Mouse (Mus musculus) embryonic facial prominence, embryonic 15.5 days (tissue): ENCODE results near the gene Acad10. TPM values are rescaled to one million over a fixed set of nuclear protein-coding genes. Genes with fewer than 3 reads are reported as not detected.
A peak's percentile ranks its signal among the peaks of the same experiment; 100 is the strongest.
"Not testable (repeated sequence)": the region's sequence is repeated elsewhere in the genome, so short reads cannot be mapped to it uniquely, and the experiment has no call there.

ENCODE experiments used
- ATAC-seq: fragments of 200-750 bp; cut with Nextera tagmentation; 2 replicates; pipeline ENCODE4 v1.8.0; 2017; ENCODE audit warnings: low read depth, moderate TSS enrichment; ENCODE audit not compliant: insufficient number of reproducible peaks, low FRiP score, low TSS enrichment
- H3K27ac ChIP-seq: fragments of 300-500 bp; sonication (generic); replicated peaks from 2 replicates; pipeline ENCODE4 v1.5.1; 2015; ENCODE audit warnings: mild to moderate bottlenecking, inconsistent platforms
- H3K27me3 ChIP-seq: fragments of 300-500 bp; sonication (generic); 2 replicates; pipeline ENCODE4 v1.6.1; 2015; ENCODE audit warnings: inconsistent platforms
- H3K36me3 ChIP-seq: fragments of 300-500 bp; sonication (generic); 2 replicates; pipeline ENCODE4 v1.6.1; 2015; ENCODE audit warnings: mild to moderate bottlenecking, inconsistent platforms
- H3K4me1 ChIP-seq: fragments of 300-500 bp; sonication (generic); 2 replicates; pipeline ENCODE4 v1.6.1; 2015; ENCODE audit warnings: inconsistent platforms
- H3K4me2 ChIP-seq: fragments of 300-500 bp; sonication (generic); replicated peaks from 2 replicates; pipeline ENCODE4 v1.6.1; 2015; ENCODE audit warnings: mild to moderate bottlenecking, inconsistent platforms
- H3K4me3 ChIP-seq: fragments of 300-500 bp; sonication (generic); replicated peaks from 2 replicates; pipeline ENCODE4 v1.5.1; 2015; ENCODE audit warnings: mild to moderate bottlenecking, inconsistent platforms
- H3K9ac ChIP-seq: fragments of 300-500 bp; sonication (generic); 2 replicates; pipeline ENCODE4 v1.6.1; 2015; ENCODE audit warnings: inconsistent platforms
- H3K9me3 ChIP-seq: fragments of 300-500 bp; sonication (generic); replicated peaks from 2 replicates; pipeline ENCODE4 v1.6.1; 2016; ENCODE audit warnings: inconsistent platforms
- WGBS: fragments of 180-500 bp; shearing (Covaris S2); methylation state at CpG from one replicate; pipeline ENCODE4 v1.1.7; 2015; 5-methylcytosine and 5-hydroxymethylcytosine counted together
- polyA plus RNA-seq: library from polyadenylated mRNA; unstranded; fragments of >200 nt; fragmentation: Nextera tagmentation; extraction: Ambion mirVana; gene quantifications from 2 replicates; pipeline ENCODE4 v1.2.1, GENCODE M21; 2015

Gene Acad10
- 2.8 and 3.4 TPM in 2 replicates for polyA plus RNA-seq

DNA sequence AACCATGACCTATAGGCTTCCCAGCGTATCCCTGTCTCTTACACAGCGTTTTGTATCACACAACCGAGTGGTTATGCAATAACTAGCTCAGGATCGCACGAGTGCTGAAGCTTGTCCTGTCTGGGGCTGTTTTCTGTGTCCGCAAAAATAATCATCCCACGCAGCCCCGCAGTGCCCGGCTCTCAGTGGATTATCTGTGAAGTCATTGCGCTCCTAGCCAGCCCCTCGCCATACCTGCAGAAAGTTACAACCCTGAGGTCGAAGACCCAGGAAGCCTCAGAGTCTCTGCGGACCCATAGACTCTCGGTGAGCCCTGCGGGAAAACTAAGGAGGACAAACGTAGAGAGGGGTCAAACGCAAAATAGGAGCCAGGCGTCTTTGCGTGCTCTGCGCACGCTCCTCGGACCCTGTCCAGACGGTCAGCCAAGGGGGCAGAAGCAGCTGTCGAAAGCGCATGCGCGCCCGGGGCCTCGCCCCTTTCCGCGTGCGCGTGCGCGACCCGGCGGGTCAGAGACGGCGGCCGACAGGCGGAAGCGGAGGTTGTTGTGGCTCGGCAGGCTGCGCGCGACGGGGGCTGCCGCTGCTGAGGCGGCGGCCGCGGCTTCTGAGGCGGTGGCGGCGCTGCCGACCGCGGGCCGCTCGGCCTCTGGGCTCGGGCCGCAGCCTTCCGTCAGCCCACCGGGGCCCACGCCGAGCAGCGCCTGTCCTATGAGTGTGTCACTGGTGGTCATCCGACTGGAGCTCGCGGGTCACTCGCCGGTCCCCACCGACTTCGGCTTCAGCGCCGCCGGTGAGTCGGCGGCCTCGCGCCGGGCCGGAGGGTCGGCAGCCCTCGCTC, at the start of gene Acad10, which contains the start of gene Brap:
TSS of gene Acad10 (minus strand) at position 456 of the 838 bp plus-strand sequence.
TSS of gene Brap (plus strand) at position 505 of the 838 bp plus-strand sequence.
- H3K27ac ChIP-seq = peak within 1 kb of the TSS; percentile 77
- under 1% methylated on average over 85 of the region's 85 CpGs for WGBS
- H3K36me3 ChIP-seq = peaks cover 22% of the 10 kb centered on the region

DNA sequence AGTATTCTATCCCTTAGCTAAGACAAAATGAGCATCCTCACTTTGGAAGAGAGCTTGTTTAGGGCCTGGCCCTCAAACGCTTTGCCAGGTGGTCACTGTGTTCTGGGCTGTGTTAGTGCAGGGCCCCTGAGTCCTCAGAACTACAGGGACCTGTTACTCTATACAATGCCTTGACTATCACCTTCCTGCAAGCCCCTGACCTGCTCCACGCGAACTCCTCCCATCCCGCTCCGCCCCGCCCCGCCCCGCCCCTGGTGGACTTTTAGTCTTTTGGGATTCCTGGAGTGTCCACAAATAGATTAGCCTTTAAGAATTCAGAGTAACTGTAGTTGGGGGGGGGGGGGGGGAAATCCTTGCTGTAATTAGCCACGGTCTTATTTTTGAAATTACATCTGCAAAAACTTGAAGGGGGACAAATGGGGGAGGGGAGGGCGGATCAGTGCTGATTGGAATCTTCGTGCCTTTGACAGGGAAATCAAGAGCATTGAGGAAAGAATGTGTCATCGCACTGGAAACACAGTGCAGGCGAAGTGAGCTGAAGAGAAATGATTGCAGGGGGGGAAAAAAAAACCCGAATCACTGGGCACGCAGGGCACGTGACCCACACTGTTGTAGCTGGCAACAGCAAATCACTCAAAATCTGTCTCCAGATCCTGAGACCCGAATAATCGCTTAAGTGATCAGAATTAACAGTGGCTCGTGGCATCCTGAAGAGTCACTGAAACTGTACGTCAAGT, 44.4 kb upstream of the Acad10 start:
- 7% methylated on average over 20 of the region's 20 CpGs for WGBS
- Histone ChIP-seq H3K36me3 (no peaks in the 10 kb centered on the region), H3K4me1 (peaks cover 8% of the 10 kb centered on the region; the same call in 1 of the 2 replicates), H3K4me2 (peak overlapping the region; percentile 49), H3K9ac (no peak overlapping the region), H3K27ac (no peak overlapping the region), H3K4me3 (peak overlapping the region; percentile 28), H3K27me3 (no peaks in the 10 kb centered on the region), H3K9me3 (no peaks in the 10 kb centered on the region)
- no peak for ATAC-seq

More for the DNA sequence above, at the start of gene Acad10, which contains the start of gene Brap:
- Histone ChIP-seq H3K4me1 (peaks cover 18% of the 10 kb centered on the region), H3K4me2 (peak within 1 kb of the TSS; percentile 66), H3K27me3 (no peaks in the 10 kb centered on the region), H3K4me3 (peak within 1 kb of the TSS; percentile 93), H3K9me3 (no peaks in the 10 kb centered on the region), H3K9ac (peak within 1 kb of the TSS; percentile 91)
- ATAC-seq = peak; percentile 77

DNA sequence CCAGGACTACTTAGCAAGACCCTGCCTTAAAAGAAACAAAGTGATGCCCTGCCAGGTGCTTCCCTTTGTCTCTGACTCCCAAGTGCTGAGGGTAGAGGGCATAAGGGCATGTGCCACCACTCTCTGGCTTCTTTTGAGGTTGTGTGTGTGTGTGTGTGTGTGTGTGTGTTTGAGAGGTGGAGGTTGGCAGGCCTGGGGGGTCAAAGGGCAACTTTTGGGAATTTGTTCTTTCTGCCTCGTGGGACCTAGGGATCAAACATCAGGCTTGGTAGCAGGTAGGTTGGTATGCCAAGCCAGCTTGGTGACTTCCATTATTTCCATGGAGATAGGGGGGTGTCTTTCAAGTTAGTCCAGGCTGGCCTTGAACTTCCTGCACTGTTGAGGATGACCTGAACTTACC, 43.0 kb upstream of the Acad10 start:
- no peak overlapping the region for H3K9ac ChIP-seq
- no peak overlapping the region for H3K4me3 ChIP-seq
- ATAC-seq = no peak
- WGBS = 52% methylated on average over 1 of the region's 1 CpGs
- H3K27ac ChIP-seq = no peak overlapping the region
- H3K36me3 ChIP-seq = no peaks in the 10 kb centered on the region
- no peaks in the 10 kb centered on the region for H3K9me3 ChIP-seq
- no peak overlapping the region for H3K4me2 ChIP-seq
- no peaks in the 10 kb centered on the region for H3K27me3 ChIP-seq
- peaks cover 8% of the 10 kb centered on the region; the same call in 1 of the 2 replicates for H3K4me1 ChIP-seq

DNA sequence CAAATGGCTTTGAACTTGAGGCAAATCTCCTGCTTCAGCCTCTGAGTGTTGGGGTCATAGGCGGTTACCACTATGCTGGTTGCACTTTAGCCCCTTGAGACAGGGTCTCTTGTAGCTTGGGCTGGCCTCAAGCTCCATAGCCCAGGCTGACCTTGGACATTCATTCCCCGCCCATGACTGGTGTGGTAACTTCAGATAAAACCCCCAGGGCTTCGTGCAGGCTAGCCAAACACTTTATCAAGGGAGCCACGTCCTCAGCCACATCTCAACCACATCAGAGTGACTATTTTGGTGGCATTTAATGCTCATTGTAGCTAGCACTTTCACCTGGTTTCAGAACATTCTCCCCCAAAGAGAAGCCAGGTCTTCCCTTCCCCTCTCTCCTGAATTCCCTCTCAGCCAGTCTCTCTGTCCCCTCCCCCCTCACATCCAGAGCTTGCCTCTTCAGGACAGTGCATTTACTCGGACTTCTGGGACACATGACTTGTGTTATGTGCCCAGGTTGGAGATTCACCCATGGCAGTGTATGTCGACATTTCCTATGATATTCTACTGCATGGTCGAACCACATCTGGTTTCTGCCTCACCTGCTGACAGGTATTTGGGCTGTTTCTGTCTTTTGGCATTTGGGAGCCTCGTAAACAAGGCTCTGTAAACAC, 40.9 kb upstream of the Acad10 start:
- no peak overlapping the region for H3K9ac ChIP-seq
- H3K4me3 ChIP-seq = no peak overlapping the region
- H3K36me3 ChIP-seq = no peaks in the 10 kb centered on the region
- peaks cover 8% of the 10 kb centered on the region; the same call in 1 of the 2 replicates for H3K4me1 ChIP-seq
- no peak overlapping the region for H3K4me2 ChIP-seq
- H3K9me3 ChIP-seq = no peaks in the 10 kb centered on the region
- WGBS = 52% methylated on average over 8 of the region's 8 CpGs
- ATAC-seq = no peak
- H3K27ac ChIP-seq = no peak overlapping the region
- no peaks in the 10 kb centered on the region for H3K27me3 ChIP-seq

DNA sequence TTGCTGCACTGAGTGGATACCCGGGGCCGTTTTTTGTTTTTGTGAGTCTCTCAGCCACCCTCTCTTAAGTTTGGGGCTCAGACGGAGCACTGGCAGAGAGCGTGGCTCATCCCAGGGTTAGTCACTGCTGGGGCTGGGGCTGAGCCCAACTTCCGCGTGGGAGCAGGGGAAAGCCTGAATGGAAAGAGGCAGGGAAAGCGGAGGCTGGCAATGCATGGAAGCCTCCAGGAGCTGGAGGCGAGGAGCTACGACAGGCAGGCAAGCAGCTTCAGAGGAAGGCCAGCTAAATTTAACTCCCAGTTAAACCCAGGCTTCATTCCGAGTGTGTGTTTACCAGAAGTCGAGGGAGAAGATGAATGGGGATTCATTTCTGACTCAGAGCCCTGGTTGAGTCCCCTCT, 40.2 kb upstream of the Acad10 start:
- Histone ChIP-seq H3K36me3 (no peaks in the 10 kb centered on the region), H3K27me3 (no peaks in the 10 kb centered on the region), H3K4me1 (peaks cover 8% of the 10 kb centered on the region; the same call in 1 of the 2 replicates), H3K9ac (no peak overlapping the region; the same call in 1 of the 2 replicates), H3K4me2 (peak overlapping the region; percentile 15; the same call in 1 of the 2 replicates), H3K9me3 (no peaks in the 10 kb centered on the region), H3K27ac (peak overlapping the region; percentile 44; the same call in 1 of the 2 replicates), H3K4me3 (no peak overlapping the region)
- WGBS = 16% methylated on average over 11 of the region's 11 CpGs
- no peak for ATAC-seq

DNA sequence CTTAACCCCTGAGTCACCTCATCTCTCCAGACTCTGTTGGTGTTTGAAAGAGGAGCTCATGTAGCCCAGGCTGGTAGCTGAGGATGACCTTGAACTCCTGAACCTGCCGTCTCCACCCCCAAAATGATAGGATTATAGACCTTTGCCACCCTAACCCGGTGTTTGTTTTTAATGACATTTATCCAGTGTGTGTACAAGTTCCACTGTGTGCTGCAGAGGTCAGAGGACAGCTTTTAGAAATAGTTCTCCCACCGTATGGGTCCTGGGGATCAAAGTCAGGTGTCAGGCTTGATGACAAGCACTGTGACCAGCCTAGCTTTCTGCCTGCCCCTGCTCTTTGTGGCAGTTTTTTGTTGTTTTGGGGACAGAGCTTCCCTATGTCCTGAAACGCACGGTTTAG, 39.6 kb upstream of the Acad10 start:
- Histone ChIP-seq H3K4me1 (peaks cover 6% of the 10 kb centered on the region; the same call in 1 of the 2 replicates), H3K4me3 (no peak overlapping the region), H3K9ac (no peak overlapping the region), H3K27me3 (no peaks in the 10 kb centered on the region), H3K9me3 (no peaks in the 10 kb centered on the region), H3K27ac (no peak overlapping the region), H3K36me3 (no peaks in the 10 kb centered on the region), H3K4me2 (no peak overlapping the region)
- 50% methylated on average over 5 of the region's 5 CpGs for WGBS
- ATAC-seq = no peak

DNA sequence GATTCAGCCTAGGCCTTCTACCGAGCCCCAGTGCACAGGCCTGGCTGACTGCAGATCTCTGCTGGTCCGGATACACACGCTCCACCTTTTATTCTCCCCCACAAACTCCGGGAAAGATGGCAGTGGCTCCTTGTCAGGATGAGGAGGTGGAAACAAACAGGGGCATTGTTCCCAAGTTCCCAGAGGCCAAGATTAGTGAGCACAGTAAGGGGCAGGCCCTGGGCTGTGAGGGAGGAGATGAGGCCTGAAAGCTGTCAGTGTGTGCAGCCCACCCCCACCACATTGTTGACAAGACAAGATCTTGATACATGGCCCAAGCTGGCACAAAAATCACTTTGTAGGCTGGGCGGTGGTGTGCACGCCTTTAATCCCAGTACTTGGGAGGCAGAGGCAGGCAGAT, 36.4 kb upstream of the Acad10 start:
- 35% methylated on average over 6 of the region's 6 CpGs for WGBS
- H3K27ac ChIP-seq = no peak overlapping the region

DNA sequence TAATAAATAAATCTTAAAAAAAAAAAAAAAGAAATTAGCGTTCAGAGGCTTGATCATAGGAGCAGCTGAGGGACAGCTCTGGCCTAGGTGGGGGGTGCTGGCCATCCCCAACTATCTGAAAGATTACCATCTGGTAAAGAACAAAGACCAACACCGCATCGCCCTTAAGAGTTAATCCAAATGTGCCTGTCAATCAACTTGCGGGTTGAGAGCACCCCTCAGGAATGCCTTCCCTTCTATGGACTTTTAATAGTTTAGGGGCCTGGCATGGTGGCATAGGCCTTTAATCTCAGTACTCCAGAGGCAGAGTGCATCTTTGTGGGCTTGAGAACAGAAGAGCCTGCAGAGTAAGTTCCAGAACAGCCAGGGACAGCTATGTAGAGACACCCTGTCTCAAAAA, 32.6 kb upstream of the Acad10 start:
- Histone ChIP-seq H3K9me3 (no peaks in the 10 kb centered on the region), H3K9ac (no peak overlapping the region), H3K27ac (no peak overlapping the region), H3K4me1 (peaks cover 7% of the 10 kb centered on the region), H3K36me3 (no peaks in the 10 kb centered on the region), H3K4me3 (no peak overlapping the region), H3K4me2 (no peak overlapping the region), H3K27me3 (no peaks in the 10 kb centered on the region)
- WGBS = 58% methylated on average over 4 of the region's 4 CpGs
- no peak for ATAC-seq

More for the DNA sequence above, 36.4 kb upstream of the Acad10 start:
- ATAC-seq = no peak
- no peak overlapping the region for H3K4me2 ChIP-seq
- no peak overlapping the region for H3K9ac ChIP-seq
- peaks cover 4% of the 10 kb centered on the region; the same call in 1 of the 2 replicates for H3K4me1 ChIP-seq
- H3K36me3 ChIP-seq = no peaks in the 10 kb centered on the region
- H3K4me3 ChIP-seq = no peak overlapping the region
- no peaks in the 10 kb centered on the region for H3K27me3 ChIP-seq
- H3K9me3 ChIP-seq = no peaks in the 10 kb centered on the region

DNA sequence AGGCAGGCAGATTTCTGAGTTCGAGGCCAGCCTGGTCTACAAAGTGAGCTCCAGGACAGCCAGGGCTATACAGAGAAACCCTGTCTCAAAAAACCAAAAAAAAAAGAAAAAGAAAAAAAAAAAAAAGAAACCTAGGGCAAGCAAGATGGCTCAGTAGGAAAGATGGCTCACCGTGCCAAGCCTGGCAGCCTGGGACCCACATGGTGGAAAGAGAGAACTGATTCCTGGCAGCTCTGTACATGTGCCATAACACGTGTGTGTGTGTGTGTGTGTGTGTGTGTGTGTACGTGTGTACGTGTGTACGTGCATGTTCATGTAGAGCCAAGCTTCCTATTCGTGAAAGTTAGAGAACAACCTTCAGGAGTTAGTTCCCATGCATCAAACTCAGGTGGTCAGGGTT, 31.1 kb upstream of the Acad10 start:
- not testable (repeated sequence) for H3K4me3 ChIP-seq, H3K4me1 ChIP-seq, H3K27me3 ChIP-seq, H3K4me2 ChIP-seq, H3K27ac ChIP-seq, H3K9me3 ChIP-seq, H3K9ac ChIP-seq, ATAC-seq
- 90% methylated on average over 7 of the region's 7 CpGs for WGBS
- H3K36me3 ChIP-seq = peaks cover 10% of the 10 kb centered on the region

DNA sequence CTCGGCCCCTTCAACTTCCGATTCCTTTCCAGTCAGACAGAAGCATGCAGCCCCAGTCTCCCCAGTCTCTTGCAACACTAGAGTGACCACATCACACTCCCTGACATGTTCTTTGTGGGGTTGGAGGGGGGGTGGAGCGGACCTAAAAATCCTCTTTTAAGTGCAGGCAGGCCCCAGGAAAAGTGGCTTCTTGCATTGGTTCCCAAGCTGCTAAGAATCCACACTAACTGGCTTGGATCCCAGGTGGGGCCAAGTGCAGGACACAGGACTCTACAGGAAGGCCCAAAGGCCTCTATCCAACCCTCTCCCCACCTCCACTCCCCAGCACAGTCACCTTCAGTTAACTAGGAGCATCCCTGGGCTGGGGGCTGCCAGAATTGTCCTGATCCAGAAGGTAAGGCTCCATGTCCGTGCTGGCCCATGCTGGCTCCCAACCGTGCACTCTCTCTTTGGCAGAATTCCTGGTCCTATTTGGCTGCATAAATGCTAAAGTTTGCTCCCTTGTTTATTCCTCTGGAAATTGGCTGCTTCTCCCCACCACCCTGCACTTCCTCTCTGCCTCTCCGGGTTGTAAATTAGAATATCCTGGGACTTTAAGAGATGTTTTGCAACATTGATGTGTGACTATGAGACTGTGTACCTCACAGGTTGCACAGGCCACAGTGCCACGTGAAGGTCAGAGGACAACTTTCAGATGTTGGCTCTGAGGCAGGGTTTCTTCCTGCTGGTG, 30.3 kb upstream of the Acad10 start:
- Histone ChIP-seq H3K9me3 (no peaks in the 10 kb centered on the region), H3K9ac (no peak overlapping the region), H3K36me3 (peaks cover 18% of the 10 kb centered on the region), H3K4me3 (no peak overlapping the region), H3K4me2 (no peak overlapping the region), H3K4me1 (peaks cover 7% of the 10 kb centered on the region), H3K27me3 (no peaks in the 10 kb centered on the region), H3K27ac (peak overlapping the region; percentile 58; the same call in 1 of the 2 replicates)
- WGBS = 69% methylated on average over 7 of the region's 7 CpGs
- no peak for ATAC-seq
